Mouse (Mus musculus) heart, embryonic 16.5 days (tissue): ENCODE results near the gene Hsf4. TPM values are rescaled to one million over a fixed set of nuclear protein-coding genes. Genes with fewer than 3 reads are reported as not detected.

ENCODE experiments used
- ATAC-seq: fragments of 200-750 bp; cut with Nextera tagmentation; replicated peaks from 2 replicates; pipeline ENCODE4 v1.8.0; 2017; ENCODE audit warnings: moderate number of reproducible peaks; ENCODE audit not compliant: insufficient read depth, low FRiP score; ENCODE audit errors: extremely low read depth
- H3K27ac ChIP-seq: fragments of 300-500 bp; sonication (generic); 2 replicates; pipeline ENCODE4 v1.5.1; 2014; ENCODE audit warnings: mild to moderate bottlenecking, low read length, control low read depth, moderate library complexity
- H3K27me3 ChIP-seq: fragments of 300-500 bp; sonication (generic); 2 replicates; pipeline ENCODE4 v1.6.1; 2014; ENCODE audit warnings: low read length, mixed read lengths; ENCODE audit not compliant: control insufficient read depth, insufficient read depth
- H3K36me3 ChIP-seq: fragments of 300-500 bp; sonication (generic); 2 replicates; pipeline ENCODE4 v1.6.1; 2014; ENCODE audit not compliant: control insufficient read depth, insufficient read depth
- H3K4me1 ChIP-seq: fragments of 300-500 bp; sonication (generic); 2 replicates; pipeline ENCODE4 v1.6.1; 2014; ENCODE audit warnings: low read length, mixed read lengths; ENCODE audit not compliant: control insufficient read depth, insufficient read depth
- H3K4me2 ChIP-seq: fragments of 300-500 bp; sonication (generic); 2 replicates; pipeline ENCODE4 v1.6.1; 2014; ENCODE audit warnings: low read depth, mild to moderate bottlenecking, control low read depth, low read length
- H3K4me3 ChIP-seq: fragments of 300-500 bp; sonication (generic); 2 replicates; pipeline ENCODE4 v1.5.1; 2014; ENCODE audit warnings: mild to moderate bottlenecking, control low read depth, low read length
- H3K9ac ChIP-seq: fragments of 300-500 bp; sonication (generic); 2 replicates; pipeline ENCODE4 v1.6.1; 2014; ENCODE audit warnings: low read length, control low read depth
- H3K9me3 ChIP-seq: fragments of 300-500 bp; sonication (generic); replicated peaks from 2 replicates; pipeline ENCODE4 v1.6.1; 2016; ENCODE audit warnings: low read length; ENCODE audit not compliant: control insufficient read depth
- WGBS: fragments of 180-500 bp; shearing (Covaris S2); extraction: QIAGEN DNeasy Blood & Tissue Kit; methylation state at CpG from one replicate; pipeline ENCODE4 v1.1.7; 2014; 5-methylcytosine and 5-hydroxymethylcytosine counted together
- polyA plus RNA-seq: library from polyadenylated mRNA; unstranded; fragments of >200 nt; fragmentation: Nextera tagmentation; extraction: Ambion mirVana; gene quantifications from 2 replicates; pipeline ENCODE4 v1.2.1, GENCODE M21; 2015

The Hsf4 gene
- polyA plus RNA-seq, 1 experiment from 2014 or later = 0.29 TPM

- ATAC-seq = no peak
- H3K27ac ChIP-seq = no peak overlapping the region
- H3K9ac ChIP-seq = no peak overlapping the region
- H3K4me1 ChIP-seq = 0 out of 2 replicates have a peak, but pooled peaks cover 2% of the 10 kb centered on the region
- H3K4me2 ChIP-seq = no peak overlapping the region
- H3K36me3 ChIP-seq = peaks cover 21% of the 10 kb centered on the region
- H3K9me3 ChIP-seq = no peaks in the 10 kb centered on the region
- 57% methylated on average over 1 of the region's 1 CpGs for WGBS
- no peak overlapping the region for H3K4me3 ChIP-seq
- no peaks in the 10 kb centered on the region for H3K27me3 ChIP-seq
Measured at GRCm38 (mm10) chr8:105235206-105235605, 34.4 kb upstream of the Hsf4 start.

DNA sequence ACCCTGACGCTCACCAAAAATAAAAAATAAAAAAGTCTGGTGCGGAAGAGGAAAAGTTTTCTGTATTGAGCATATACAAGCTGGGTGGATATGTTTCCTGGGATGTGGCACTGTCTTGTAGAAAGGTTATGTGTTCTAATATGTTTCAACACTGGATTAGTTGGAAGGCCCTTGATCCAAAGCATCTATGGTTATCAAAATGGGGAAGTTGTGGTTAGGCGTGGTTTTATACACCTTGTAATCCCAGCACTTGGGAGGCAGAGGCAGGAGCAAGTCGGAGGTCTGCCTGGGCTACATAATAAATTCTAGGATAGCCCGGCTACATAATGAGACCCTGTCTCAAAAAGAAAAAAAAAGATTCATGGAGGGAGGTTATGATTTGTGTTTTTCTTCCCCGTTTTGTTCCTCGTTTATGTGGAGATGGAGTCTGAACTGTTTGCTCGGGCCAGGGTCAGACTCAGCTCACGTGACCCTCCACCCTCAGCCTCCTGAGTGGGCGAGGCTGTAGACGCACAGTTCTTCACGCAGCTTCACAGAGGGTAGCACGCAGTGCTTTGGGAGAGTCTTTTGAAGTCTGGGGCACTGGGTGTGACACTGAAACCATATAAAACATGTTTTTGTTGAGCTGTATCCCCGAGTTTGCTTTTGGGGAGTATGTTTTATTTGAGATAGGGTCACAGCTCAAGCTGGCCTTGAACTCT lies 32.0 kb upstream of the Hsf4 start:
- Histone ChIP-seq H3K27ac (no peak overlapping the region), H3K9me3 (no peaks in the 10 kb centered on the region), H3K4me3 (no peak overlapping the region), H3K27me3 (no peaks in the 10 kb centered on the region), H3K4me1 (no peaks in the 10 kb centered on the region), H3K36me3 (peaks cover 39% of the 10 kb centered on the region), H3K4me2 (no peak overlapping the region), H3K9ac (no peak overlapping the region)
- no peak for ATAC-seq
- 88% methylated on average over 14 of the region's 14 CpGs for WGBS

DNA sequence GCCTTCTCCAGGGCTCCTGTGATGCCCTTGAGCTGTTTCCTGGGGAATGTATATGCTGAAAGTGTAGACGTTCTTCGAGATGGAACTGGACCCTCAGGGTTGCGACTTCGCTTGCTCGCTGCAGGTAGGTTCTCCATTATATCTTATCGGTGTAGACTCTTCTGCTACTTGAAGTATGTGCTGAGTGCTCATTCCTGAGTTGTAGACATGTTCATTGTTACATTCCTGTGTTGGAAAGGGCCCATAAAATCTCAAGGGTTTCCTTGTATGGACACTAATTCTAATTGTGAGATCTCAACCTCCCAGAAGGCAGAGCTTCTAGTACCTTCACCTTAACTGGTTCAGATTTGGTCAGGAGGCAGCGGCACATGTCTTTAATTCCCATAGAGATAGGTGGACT lies 28.6 kb upstream of the Hsf4 start:
- peaks cover 31% of the 10 kb centered on the region for H3K36me3 ChIP-seq
- WGBS = 88% methylated on average over 7 of the region's 7 CpGs
- no peak for ATAC-seq

GRCm38 (mm10) chr8:105251954-105252353 lies 17.6 kb upstream of the Hsf4 start:
- Histone ChIP-seq H3K36me3 (peaks cover 43% of the 10 kb centered on the region), H3K4me3 (no peak overlapping the region), H3K9me3 (no peaks in the 10 kb centered on the region), H3K9ac (no peak overlapping the region), H3K4me1 (peaks cover 18% of the 10 kb centered on the region), H3K4me2 (no peak overlapping the region), H3K27ac (no peak overlapping the region), H3K27me3 (no peaks in the 10 kb centered on the region)
- no peak for ATAC-seq
- WGBS = 88% methylated on average over 6 of the region's 6 CpGs

More for the DNA sequence above, 28.6 kb upstream of the Hsf4 start:
- H3K9ac ChIP-seq = no peak overlapping the region
- H3K27ac ChIP-seq = no peak overlapping the region
- no peaks in the 10 kb centered on the region for H3K9me3 ChIP-seq
- no peaks in the 10 kb centered on the region for H3K27me3 ChIP-seq
- H3K4me3 ChIP-seq = no peak overlapping the region
- no peaks in the 10 kb centered on the region for H3K4me1 ChIP-seq
- H3K4me2 ChIP-seq = no peak overlapping the region

DNA sequence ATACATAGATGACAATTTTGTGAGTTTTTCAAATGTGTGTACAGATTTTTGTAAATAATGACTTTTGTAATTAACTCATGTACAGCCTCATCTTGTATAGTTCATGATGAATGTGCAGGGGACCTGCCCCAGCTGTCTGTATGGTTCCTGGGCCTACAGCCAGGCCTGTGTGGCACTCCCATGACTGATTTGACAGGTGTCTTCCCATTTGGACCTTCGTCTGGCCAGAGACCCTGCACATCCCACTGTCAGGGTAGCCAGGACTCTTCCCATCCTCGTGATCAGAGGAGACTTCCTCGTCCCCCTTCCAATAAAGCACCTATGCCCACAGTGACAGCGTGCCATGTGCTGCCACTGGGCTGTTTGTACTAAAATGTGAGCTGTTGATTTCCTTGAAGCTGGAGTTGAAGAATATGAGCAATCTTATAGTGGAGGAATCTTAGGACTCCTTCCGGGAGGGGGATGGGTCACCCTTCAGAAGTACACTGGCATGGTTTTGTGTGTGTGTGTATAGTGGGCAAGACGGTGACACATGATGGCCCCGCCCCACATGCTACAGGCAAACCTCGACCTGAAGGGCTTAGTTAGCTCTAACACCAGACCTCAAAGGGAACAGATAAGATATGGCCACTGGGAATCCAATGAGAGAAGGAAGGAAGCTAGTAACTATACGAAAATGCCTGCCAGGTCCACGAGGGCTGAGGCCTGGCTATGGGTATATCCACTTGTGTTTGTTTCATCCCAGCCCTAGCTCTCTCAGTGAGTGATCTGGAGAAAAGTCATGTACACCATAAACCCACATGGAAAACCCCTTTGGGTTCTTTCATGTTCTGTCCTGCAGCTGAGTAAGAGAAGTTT lies 16.7 kb upstream of the Hsf4 start:
- Histone ChIP-seq H3K27me3 (peaks cover 4% of the 10 kb centered on the region; the same call in 1 of the 2 replicates), H3K36me3 (peaks cover 39% of the 10 kb centered on the region), H3K27ac (no peak overlapping the region), H3K4me3 (0 out of 2 replicates have a peak overlapping the region, but pooled peaks have one; percentile 83), H3K4me2 (peak overlapping the region; percentile 99; the same call in 1 of the 2 replicates), H3K4me1 (peaks cover 18% of the 10 kb centered on the region), H3K9me3 (no peaks in the 10 kb centered on the region), H3K9ac (peak overlapping the region; percentile 57; the same call in 1 of the 2 replicates)
- WGBS = 65% methylated on average over 10 of the region's 10 CpGs
- ATAC-seq = no peak

DNA sequence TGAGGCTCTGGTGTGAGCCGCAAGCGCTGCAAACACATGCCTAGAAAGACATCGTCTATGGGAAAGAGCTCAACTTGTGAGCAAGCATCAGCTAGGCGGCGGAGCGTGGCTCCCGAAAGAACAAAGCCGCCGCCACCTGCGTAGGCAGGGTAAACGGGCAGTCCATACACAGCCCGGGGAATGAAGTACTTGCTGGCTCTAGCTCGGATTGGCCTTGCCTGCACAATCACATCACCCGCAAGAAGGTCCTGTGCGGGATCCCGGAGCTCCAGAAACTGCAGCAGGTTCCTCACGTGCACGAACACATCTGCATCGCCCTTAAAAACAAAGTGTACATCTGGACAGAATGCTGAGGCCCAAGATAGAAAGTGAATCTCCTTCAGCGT lies 15.8 kb upstream of the Hsf4 start:
- peaks cover 35% of the 10 kb centered on the region for H3K36me3 ChIP-seq
- H3K9me3 ChIP-seq = no peaks in the 10 kb centered on the region
- peak overlapping the region; percentile 25; the same call in 1 of the 2 replicates for H3K27ac ChIP-seq
- peak overlapping the region; percentile 99 for H3K4me2 ChIP-seq
- H3K27me3 ChIP-seq = peaks cover 9% of the 10 kb centered on the region; the same call in 1 of the 2 replicates
- H3K4me1 ChIP-seq = peaks cover 19% of the 10 kb centered on the region
- H3K4me3 ChIP-seq = peak overlapping the region; percentile 83
- H3K9ac ChIP-seq = peak overlapping the region; percentile 57
- ATAC-seq = no peak
- 44% methylated on average over 20 of the region's 20 CpGs for WGBS

- Histone ChIP-seq H3K4me3 (peak overlapping the region; percentile 83), H3K4me2 (peak overlapping the region; percentile 99), H3K9me3 (no peaks in the 10 kb centered on the region), H3K9ac (peak overlapping the region; percentile 87), H3K4me1 (peaks cover 25% of the 10 kb centered on the region), H3K27ac (peak overlapping the region; percentile 83), H3K36me3 (peaks cover 31% of the 10 kb centered on the region), H3K27me3 (peaks cover 13% of the 10 kb centered on the region)
- ATAC-seq = peak; percentile 84
- WGBS = under 1% methylated on average over 69 of the region's 74 CpGs
Measured at GRCm38 (mm10) chr8:105254152-105254965, 15.2 kb upstream of the Hsf4 start.

DNA sequence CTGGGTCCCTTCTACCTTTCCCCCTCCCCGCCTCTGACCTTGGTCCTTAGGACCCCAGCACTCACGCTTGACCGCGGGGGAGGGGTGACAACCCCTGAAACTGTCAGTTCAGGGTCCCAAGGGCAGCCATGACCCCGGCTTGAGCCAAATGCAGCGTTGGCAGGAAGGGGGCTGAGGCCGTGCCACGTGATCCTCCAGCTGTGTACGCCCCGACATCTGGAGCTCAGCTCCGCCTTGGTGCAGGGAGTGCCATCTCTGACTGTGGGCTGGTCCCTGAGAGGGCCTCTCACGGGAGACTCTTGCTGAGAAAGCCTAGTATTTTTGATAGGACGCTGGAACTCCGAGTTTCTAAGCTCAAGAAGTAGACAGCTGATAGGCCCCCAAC lies 14.6 kb upstream of the Hsf4 start, which contains the start of gene B3gnt9:
TSS of gene B3gnt9 (minus strand) at position 188 of the 385 bp plus-strand sequence.
- Histone ChIP-seq H3K9me3 (no peaks in the 10 kb centered on the region), H3K4me2 (peak within 1 kb of the TSS; percentile 99), H3K27me3 (peaks cover 17% of the 10 kb centered on the region), H3K4me1 (peaks cover 31% of the 10 kb centered on the region), H3K9ac (peak within 1 kb of the TSS; percentile 87), H3K36me3 (peaks cover 25% of the 10 kb centered on the region), H3K4me3 (peak within 1 kb of the TSS; percentile 83), H3K27ac (peak within 1 kb of the TSS; percentile 83)
- ATAC-seq = peak; percentile 68
- 2% methylated on average over 14 of the region's 14 CpGs for WGBS
